Mouse (Mus musculus) liver, embryonic 14.5 days (tissue): ENCODE data around the gene Pcnp.

Source experiments
- CTCF ChIP-seq: IDR thresholded peaks from 2 replicates; pipeline ENCODE4 v1.5.1; 2016; ENCODE audit warnings: antibody characterized with exemption, low read depth, control low read depth
- EP300 ChIP-seq: IDR thresholded peaks from 2 replicates; pipeline ENCODE4 v1.6.1; 2016; ENCODE audit warnings: antibody characterized with exemption, low read depth

- TF ChIP-seq CTCF: 0 out of 2 replicates have a peak, but pooled peaks have one; percentile 13
- TF ChIP-seq EP300: no peak
Measured at GRCm38 (mm10) chr16:56029661-56030082, at the start of gene Pcnp.
